Mouse (Mus musculus) heart, embryonic 14.5 days (tissue): Measurements from ENCODE around the gene Tnfaip8l2. TPM values are rescaled to one million over a fixed set of nuclear protein-coding genes. Genes with fewer than 3 reads are reported as not detected.

Source experiments
- ATAC-seq: fragments of 200-750 bp; cut with Nextera tagmentation; 2 replicates; pipeline ENCODE4 v1.8.0; 2017; ENCODE audit warnings: low read depth, moderate TSS enrichment; ENCODE audit not compliant: insufficient number of reproducible peaks, insufficient read depth, low FRiP score
- H3K27ac ChIP-seq, 2 experiments: fragments of 200-500 bp in 1 of 2; fragments of 300-500 bp in 1 of 2; sonication (generic) in 1 of 2; replicated peaks in 1 of 2; 2 replicates each; pipeline ENCODE4 v1.5.1; 2012 to 2014; ENCODE audit warnings: low read depth in 2 of 2, low read length in 2 of 2, control low read depth in 1 of 2, mild to moderate bottlenecking in 1 of 2, mixed read lengths in 1 of 2; ENCODE audit not compliant: control insufficient read depth in 1 of 2, insufficient read depth in 1 of 2
- H3K27me3 ChIP-seq: fragments of 300-500 bp; sonication (generic); 2 replicates; pipeline ENCODE4 v1.6.1; 2014; ENCODE audit warnings: mild to moderate bottlenecking, low read length, control low read depth; ENCODE audit not compliant: control insufficient read depth, insufficient read depth
- H3K36me3 ChIP-seq: fragments of 300-500 bp; sonication (generic); 2 replicates; pipeline ENCODE4 v1.6.1; 2014; ENCODE audit warnings: mild to moderate bottlenecking, control low read depth, low read length, mixed read lengths; ENCODE audit not compliant: control insufficient read depth, insufficient read depth
- H3K4me1 ChIP-seq, 2 experiments: fragments of 200-500 bp in 1 of 2; fragments of 300-500 bp in 1 of 2; sonication (generic) in 1 of 2; 2 replicates each; pipeline ENCODE4 v1.6.1; 2012 to 2014; ENCODE audit warnings: low read length in 2 of 2, control low read depth in 1 of 2, mixed read lengths in 1 of 2; ENCODE audit not compliant: control insufficient read depth in 2 of 2, insufficient read depth in 2 of 2
- H3K4me2 ChIP-seq: fragments of 300-500 bp; sonication (generic); 2 replicates; pipeline ENCODE4 v1.6.1; 2014; ENCODE audit warnings: mild to moderate bottlenecking, low read length
- H3K4me3 ChIP-seq, 2 experiments: fragments of 200-500 bp in 1 of 2; fragments of 300-500 bp in 1 of 2; sonication (generic) in 1 of 2; 2 replicates each; pipeline ENCODE4 v1.5.1; 2012 to 2014; ENCODE audit warnings: low read length in 2 of 2, mild to moderate bottlenecking in 2 of 2, control low read depth in 1 of 2, low read depth in 1 of 2, moderate library complexity in 1 of 2; ENCODE audit not compliant: control insufficient read depth in 1 of 2, insufficient read depth in 1 of 2
- H3K9ac ChIP-seq: fragments of 300-500 bp; sonication (generic); 2 replicates; pipeline ENCODE4 v1.6.1; 2014; ENCODE audit warnings: mild to moderate bottlenecking, low read length
- H3K9me3 ChIP-seq: fragments of 300-500 bp; sonication (generic); 2 replicates; pipeline ENCODE4 v1.6.1; 2016; ENCODE audit warnings: low read length, control low read depth; ENCODE audit not compliant: control insufficient read depth
- whole genome bisulfite sequencing: fragments of 180-500 bp; shearing (Covaris S2); extraction: QIAGEN DNeasy Blood & Tissue Kit; methylation state at CpG from one replicate; pipeline ENCODE4 v1.1.7; 2014; 5-methylcytosine and 5-hydroxymethylcytosine counted together
- polyA plus RNA-seq: library from polyadenylated mRNA; unstranded; fragments of >200 nt; fragmentation: Nextera tagmentation; extraction: Ambion mirVana; gene quantifications from 2 replicates; pipeline ENCODE4 v1.2.1, GENCODE M21; 2014

Gene Tnfaip8l2
- polyA plus RNA-seq, result 2.6 and 3.3 TPM in 2 replicates

GRCm38 (mm10) chr3:95141952-95142616 is at the start of gene Tnfaip8l2:
Gene Tnfaip8l2, minus strand, starts transcription at chr3:95142360.
- WGBS, result 77% methylated on average over 10 of the region's 10 CpGs
- no peak within 1 kb of the TSS for H3K4me3 ChIP-seq
- no peak within 1 kb of the TSS for H3K9ac ChIP-seq
- H3K36me3 ChIP-seq, result peaks cover 9% of the 10 kb centered on the region; the same call in 1 of the 2 replicates
- H3K27me3 ChIP-seq, result no peaks in the 10 kb centered on the region
- no peaks in the 10 kb centered on the region for H3K4me1 ChIP-seq
- no peak within 1 kb of the TSS for H3K4me2 ChIP-seq
- ATAC-seq, result no peak
- no peak within 1 kb of the TSS for H3K27ac ChIP-seq
- H3K9me3 ChIP-seq, result no peaks in the 10 kb centered on the region

- Histone ChIP-seq H3K9me3 (no peaks in the 10 kb centered on the region), H3K36me3 (peaks cover 76% of the 10 kb centered on the region), H3K4me2 (no peak overlapping the region), H3K27ac (no peak overlapping the region), H3K4me3 (no peak overlapping the region), H3K4me1 (no peaks in the 10 kb centered on the region), H3K27me3 (no peaks in the 10 kb centered on the region), H3K9ac (no peak overlapping the region)
- ATAC-seq, result no peak
- 77% methylated on average over 6 of the region's 6 CpGs for WGBS
These were observed 44.7 kb upstream of the Tnfaip8l2 start for GRCm38 (mm10) chr3:95186888-95187287.

- H3K9me3 ChIP-seq, result no peaks in the 10 kb centered on the region
- no peak overlapping the region for H3K4me2 ChIP-seq
- no peak overlapping the region for H3K9ac ChIP-seq
- H3K36me3 ChIP-seq, result peaks cover 69% of the 10 kb centered on the region
- no peak overlapping the region for H3K27ac ChIP-seq
- ATAC-seq, result no peak
- H3K4me3 ChIP-seq, result no peak overlapping the region
- WGBS, result 97% methylated on average over 2 of the region's 2 CpGs
- H3K27me3 ChIP-seq, result no peaks in the 10 kb centered on the region
- no peaks in the 10 kb centered on the region for H3K4me1 ChIP-seq
These were observed 43.9 kb upstream of the Tnfaip8l2 start for GRCm38 (mm10) chr3:95186100-95186499.

- H3K36me3 ChIP-seq, result peaks cover 62% of the 10 kb centered on the region
These were observed 42.8 kb upstream of the Tnfaip8l2 start for GRCm38 (mm10) chr3:95184796-95185577.

GRCm38 (mm10) chr3:95181841-95182240 is 39.7 kb upstream of the Tnfaip8l2 start:
- H3K9me3 ChIP-seq, result no peaks in the 10 kb centered on the region
- H3K4me1 ChIP-seq, result no peaks in the 10 kb centered on the region
- H3K4me3 ChIP-seq, result no peak overlapping the region
- H3K9ac ChIP-seq, result no peak overlapping the region
- ATAC-seq, result no peak
- peaks cover 31% of the 10 kb centered on the region for H3K36me3 ChIP-seq
- no peak overlapping the region for H3K4me2 ChIP-seq
- H3K27ac ChIP-seq, result no peak overlapping the region
- H3K27me3 ChIP-seq, result no peaks in the 10 kb centered on the region
- WGBS, result 52% methylated on average over 1 of the region's 1 CpGs

More at GRCm38 (mm10) chr3:95184796-95185577, 42.8 kb upstream of the Tnfaip8l2 start:
- Histone ChIP-seq H3K9me3 (no peaks in the 10 kb centered on the region), H3K9ac (no peak overlapping the region), H3K4me3 (no peak overlapping the region), H3K4me1 (no peaks in the 10 kb centered on the region), H3K27me3 (no peaks in the 10 kb centered on the region), H3K4me2 (no peak overlapping the region), H3K27ac (no peak overlapping the region)
- 88% methylated on average over 9 of the region's 9 CpGs for WGBS
- no peak for ATAC-seq

- Histone ChIP-seq H3K4me2 (no peak overlapping the region), H3K36me3 (peaks cover 11% of the 10 kb centered on the region), H3K4me1 (no peaks in the 10 kb centered on the region), H3K4me3 (no peak overlapping the region), H3K27ac (no peak overlapping the region), H3K9me3 (no peaks in the 10 kb centered on the region), H3K9ac (no peak overlapping the region), H3K27me3 (no peaks in the 10 kb centered on the region)
- no peak for ATAC-seq
- WGBS, result 61% methylated on average over 3 of the region's 3 CpGs
These were observed 37.7 kb upstream of the Tnfaip8l2 start for GRCm38 (mm10) chr3:95179890-95180289.

- Histone ChIP-seq H3K27ac (no peak overlapping the region), H3K4me1 (peaks cover 0 to 2% of the 10 kb centered on the region in 2 experiments; a peak in 3 of 4 replicates), H3K4me2 (no peak overlapping the region), H3K9ac (no peak overlapping the region), H3K27me3 (peaks cover 7% of the 10 kb centered on the region; the same call in 1 of the 2 replicates), H3K9me3 (no peaks in the 10 kb centered on the region), H3K36me3 (peaks cover 2% of the 10 kb centered on the region), H3K4me3 (no peak overlapping the region)
- no peak for ATAC-seq
- 79% methylated on average over 5 of the region's 5 CpGs for WGBS
These were observed 36.8 kb upstream of the Tnfaip8l2 start for GRCm38 (mm10) chr3:95178948-95179347.
